8 mouse cellular contexts compared by ENCODE assay signal in genomic region chr17:24211631-24212440, GRCm38 (mm10). TPM values are rescaled to one million over a fixed set of nuclear protein-coding genes. Genes with fewer than 3 reads are reported as not detected.
DNase-seq lines count a peak whose midpoint lies in the region; ATAC-seq and TF ChIP-seq lines count a peak whose summit lies in the region.

No protein-coding gene starts in this region.

- H3K9ac ChIP-seq in embryonic facial prominence, embryonic 13.5 days: peak overlapping the region; percentile 81
- peak overlapping the region; percentile 55 for H3K9ac ChIP-seq in heart, postnatal 0 days (replicated peaks; ENCODE audit: low read depth, low read length)
- H3K9ac ChIP-seq in liver, embryonic 13.5 days: peak overlapping the region; percentile 93
- H3K9ac ChIP-seq in neural tube, embryonic 14.5 days (replicated peaks; ENCODE audit: low read depth, low read length): peak overlapping the region; percentile 82

- under 1% methylated on average over 37 of the region's 37 CpGs for WGBS in embryonic facial prominence, embryonic 13.5 days
- 5% methylated on average over 37 of the region's 37 CpGs for WGBS in heart, postnatal 0 days
- WGBS in liver, embryonic 13.5 days (ENCODE audit: insufficient replicate concordance): 7% methylated on average over 37 of the region's 37 CpGs
- 2% methylated on average over 37 of the region's 37 CpGs for WGBS in neural tube, embryonic 14.5 days

- peak; percentile 73 for ATAC-seq in CD4-positive, CD25-positive, alpha-beta regulatory T cell, adult 4 months
- ATAC-seq in embryonic facial prominence, embryonic 13.5 days (ENCODE audit: insufficient number of reproducible peaks, insufficient read depth, low FRiP score, low TSS enrichment, low read depth): peak; percentile 8
- ATAC-seq in heart, postnatal 0 days (ENCODE audit: insufficient read depth, low read depth): no peak
- no peak for ATAC-seq in liver, embryonic 13.5 days (ENCODE audit: low read depth)
- peak; percentile 69 for ATAC-seq in neural tube, embryonic 14.5 days (ENCODE audit: low read depth)

- peaks cover 56% of the 10 kb centered on the region for H3K4me1 ChIP-seq in embryonic facial prominence, embryonic 13.5 days
- peaks cover 13% of the 10 kb centered on the region for H3K4me1 ChIP-seq in heart, postnatal 0 days (ENCODE audit: control insufficient read depth, insufficient read depth)
- peaks cover 72% of the 10 kb centered on the region for H3K4me1 ChIP-seq in liver, embryonic 13.5 days (replicated peaks)
- H3K4me1 ChIP-seq in neural tube, embryonic 14.5 days (ENCODE audit: control insufficient read depth, insufficient read depth, low read length): peaks cover 43% of the 10 kb centered on the region

- H3K9me3 ChIP-seq in embryonic facial prominence, embryonic 13.5 days: no peaks in the 10 kb centered on the region
- no peaks in the 10 kb centered on the region for H3K9me3 ChIP-seq in heart, postnatal 0 days (replicated peaks; ENCODE audit: control insufficient read depth, low read length)
- H3K9me3 ChIP-seq in liver, embryonic 13.5 days (replicated peaks): no peaks in the 10 kb centered on the region
- no peaks in the 10 kb centered on the region for H3K9me3 ChIP-seq in neural tube, embryonic 14.5 days (ENCODE audit: control insufficient read depth, low read length)

- H3K27me3 ChIP-seq in embryonic facial prominence, embryonic 13.5 days: no peaks in the 10 kb centered on the region
- H3K27me3 ChIP-seq in heart, postnatal 0 days (ENCODE audit: control insufficient read depth, insufficient read depth, low read length): peaks cover 38% of the 10 kb centered on the region
- peaks cover 48% of the 10 kb centered on the region for H3K27me3 ChIP-seq in liver, embryonic 13.5 days
- H3K27me3 ChIP-seq in neural tube, embryonic 14.5 days (ENCODE audit: control insufficient read depth, insufficient read depth, low read length): 0 out of 2 replicates have a peak, but pooled peaks cover 4% of the 10 kb centered on the region

- TF ChIP-seq EP300 in heart, postnatal 0 days (IDR thresholded peaks at IDR 0.05; ENCODE audit: low read depth): no peak

- no peak for TF ChIP-seq CTCF in heart, postnatal 0 days (IDR thresholded peaks at IDR 0.05; ENCODE audit: low read depth)

- peak; percentile 83 for DNase-seq in adrenal gland, postnatal 14 days
- DNase-seq in heart, postnatal 0 days (ENCODE audit: low spot score): no peak
- peak; percentile 60 to 79 for DNase-seq in kidney, postnatal 25 days
- peak; percentile 45 for DNase-seq in liver, embryonic 13.5 days
- no peak for DNase-seq in urinary bladder, adult 18-20 months (ENCODE audit: low spot score in 2 of 2)

- H3K4me3 ChIP-seq in embryonic facial prominence, embryonic 13.5 days: peak overlapping the region; percentile 53
- peak overlapping the region; percentile 36 for H3K4me3 ChIP-seq in heart, postnatal 0 days (ENCODE audit: low read depth, low read length)
- H3K4me3 ChIP-seq in liver, embryonic 13.5 days (replicated peaks): peak overlapping the region; percentile 64
- peak overlapping the region; percentile 57 for H3K4me3 ChIP-seq in neural tube, embryonic 14.5 days (ENCODE audit: low read depth, low read length)

- peaks cover 20% of the 10 kb centered on the region for H3K36me3 ChIP-seq in embryonic facial prominence, embryonic 13.5 days
- H3K36me3 ChIP-seq in heart, postnatal 0 days (replicated peaks; ENCODE audit: control insufficient read depth, insufficient read depth, low read length): peaks cover 5% of the 10 kb centered on the region; the same call in 1 of the 2 replicates
- peaks cover 24% of the 10 kb centered on the region for H3K36me3 ChIP-seq in liver, embryonic 13.5 days
- peaks cover 12% of the 10 kb centered on the region for H3K36me3 ChIP-seq in neural tube, embryonic 14.5 days (ENCODE audit: control insufficient read depth, insufficient read depth, low read length)

- H3K4me2 ChIP-seq in embryonic facial prominence, embryonic 13.5 days: peak overlapping the region; percentile 90
- H3K4me2 ChIP-seq in heart, postnatal 0 days (ENCODE audit: low read depth, low read length): peak overlapping the region; percentile 65
- peak overlapping the region; percentile 93 for H3K4me2 ChIP-seq in liver, embryonic 13.5 days
- H3K4me2 ChIP-seq in neural tube, embryonic 14.5 days (ENCODE audit: low read depth, low read length): peak overlapping the region; percentile 97

- H3K27ac ChIP-seq in embryonic facial prominence, embryonic 13.5 days: peak overlapping the region; percentile 97
- no peak overlapping the region for H3K27ac ChIP-seq in heart, postnatal 0 days (ENCODE audit: low read depth)
- peak overlapping the region; percentile 63 for H3K27ac ChIP-seq in liver, embryonic 13.5 days
- peak overlapping the region; percentile 82 for H3K27ac ChIP-seq in neural tube, embryonic 14.5 days (ENCODE audit: low read depth, low read length)

RNA-seq across cellular contexts. Expression of gene Ntn3, which starts 2.5 kb away (rescaled TPM):
- polyA plus RNA-seq in CD4-positive, CD25-positive, alpha-beta regulatory T cell, adult 4 months (2017; shearing (Covaris generic)): under 1 TPM in 1 of 2 experiments, not detected in 1; 0.07 TPM
- total RNA-seq in adrenal gland, postnatal 14 days (2021): 2.1 and 2.9 TPM in 2 replicates
- polyA plus RNA-seq in embryonic facial prominence, embryonic 13.5 days (2015; fragmentation: Nextera tagmentation; extraction: Ambion mirVana): 13.0 and 14.0 TPM in 2 replicates
- total RNA-seq in heart, postnatal 0 days (2014; rRNA removed; ENCODE audit: low replicate concordance): 5.1 and 7.3 TPM in 2 replicates
- polyA plus RNA-seq in heart, postnatal 0 days (2015; fragmentation: Nextera tagmentation; extraction: Ambion mirVana): 0.59 and 0.74 TPM in 2 replicates
- 1.00 and 1.4 TPM in 2 replicates for polyA plus RNA-seq in liver, embryonic 13.5 days (2015; fragmentation: Nextera tagmentation; extraction: Ambion mirVana)
- polyA plus RNA-seq in neural tube, embryonic 14.5 days (2014; fragmentation: Nextera tagmentation; extraction: Ambion mirVana): 5.0 and 5.3 TPM in 2 replicates

RNA-seq across cellular contexts. Expression of gene Tbc1d24, which starts 6.5 kb away (rescaled TPM):
- under 1 TPM; 0.47 to 0.62 TPM for polyA plus RNA-seq in CD4-positive, CD25-positive, alpha-beta regulatory T cell, adult 4 months (2017; shearing (Covaris generic))
- 11.0 and 14.6 TPM in 2 replicates for total RNA-seq in adrenal gland, postnatal 14 days (2021)
- 10.2 and 10.3 TPM in 2 replicates for polyA plus RNA-seq in embryonic facial prominence, embryonic 13.5 days (2015; fragmentation: Nextera tagmentation; extraction: Ambion mirVana)
- 9.1 and 19.3 TPM in 2 replicates for total RNA-seq in heart, postnatal 0 days (2014; rRNA removed; ENCODE audit: low replicate concordance)
- polyA plus RNA-seq in heart, postnatal 0 days (2015; fragmentation: Nextera tagmentation; extraction: Ambion mirVana): 2.8 and 2.9 TPM in 2 replicates
- 6.9 and 7.5 TPM in 2 replicates for polyA plus RNA-seq in liver, embryonic 13.5 days (2015; fragmentation: Nextera tagmentation; extraction: Ambion mirVana)
- polyA plus RNA-seq in neural tube, embryonic 14.5 days (2014; fragmentation: Nextera tagmentation; extraction: Ambion mirVana): 29.2 and 34.7 TPM in 2 replicates

RNA-seq across cellular contexts. Expression of gene Tedc2, which starts 8.8 kb away (rescaled TPM):
- polyA plus RNA-seq in CD4-positive, CD25-positive, alpha-beta regulatory T cell, adult 4 months (2017; shearing (Covaris generic)): 10 to 100 TPM in 1 of 2 experiments, 1 to 10 TPM in 1; 8.9 to 17.5 TPM
- 9.2 and 14.0 TPM in 2 replicates for total RNA-seq in adrenal gland, postnatal 14 days (2021)
- polyA plus RNA-seq in embryonic facial prominence, embryonic 13.5 days (2015; fragmentation: Nextera tagmentation; extraction: Ambion mirVana): 15.7 and 16.3 TPM in 2 replicates
- total RNA-seq in heart, postnatal 0 days (2014; rRNA removed; ENCODE audit: low replicate concordance): 12.7 and 13.6 TPM in 2 replicates
- polyA plus RNA-seq in heart, postnatal 0 days (2015; fragmentation: Nextera tagmentation; extraction: Ambion mirVana): 3.1 and 4.2 TPM in 2 replicates
- polyA plus RNA-seq in liver, embryonic 13.5 days (2015; fragmentation: Nextera tagmentation; extraction: Ambion mirVana): 10.8 and 11.6 TPM in 2 replicates
- 10.0 and 11.2 TPM in 2 replicates for polyA plus RNA-seq in neural tube, embryonic 14.5 days (2014; fragmentation: Nextera tagmentation; extraction: Ambion mirVana)

RNA-seq across cellular contexts. Expression of gene Ccnf, which starts 39.4 kb away (rescaled TPM):
- polyA plus RNA-seq in CD4-positive, CD25-positive, alpha-beta regulatory T cell, adult 4 months (2017; shearing (Covaris generic)): 1 to 10 TPM; 4.1 to 6.6 TPM
- 12.0 and 12.8 TPM in 2 replicates for total RNA-seq in adrenal gland, postnatal 14 days (2021)
- 61.9 and 63.1 TPM in 2 replicates for polyA plus RNA-seq in embryonic facial prominence, embryonic 13.5 days (2015; fragmentation: Nextera tagmentation; extraction: Ambion mirVana)
- total RNA-seq in heart, postnatal 0 days (2014; rRNA removed; ENCODE audit: low replicate concordance): 12.4 and 13.8 TPM in 2 replicates
- polyA plus RNA-seq in heart, postnatal 0 days (2015; fragmentation: Nextera tagmentation; extraction: Ambion mirVana): 7.2 and 7.5 TPM in 2 replicates
- 69.1 and 89.8 TPM in 2 replicates for polyA plus RNA-seq in liver, embryonic 13.5 days (2015; fragmentation: Nextera tagmentation; extraction: Ambion mirVana)
- 7.0 and 11.1 TPM in 2 replicates for polyA plus RNA-seq in neural tube, embryonic 14.5 days (2014; fragmentation: Nextera tagmentation; extraction: Ambion mirVana)

RNA-seq across cellular contexts. Expression of gene Atp6v0c, which starts 42.3 kb away (rescaled TPM):
- 100 to 1,000 TPM; 213 to 271 TPM for polyA plus RNA-seq in CD4-positive, CD25-positive, alpha-beta regulatory T cell, adult 4 months (2017; shearing (Covaris generic))
- total RNA-seq in adrenal gland, postnatal 14 days (2021): 346 and 376 TPM in 2 replicates
- polyA plus RNA-seq in embryonic facial prominence, embryonic 13.5 days (2015; fragmentation: Nextera tagmentation; extraction: Ambion mirVana): 420 and 448 TPM in 2 replicates
- 238 and 355 TPM in 2 replicates for total RNA-seq in heart, postnatal 0 days (2014; rRNA removed; ENCODE audit: low replicate concordance)
- 552 and 570 TPM in 2 replicates for polyA plus RNA-seq in heart, postnatal 0 days (2015; fragmentation: Nextera tagmentation; extraction: Ambion mirVana)
- 348 and 367 TPM in 2 replicates for polyA plus RNA-seq in liver, embryonic 13.5 days (2015; fragmentation: Nextera tagmentation; extraction: Ambion mirVana)
- polyA plus RNA-seq in neural tube, embryonic 14.5 days (2014; fragmentation: Nextera tagmentation; extraction: Ambion mirVana): 1,444 and 1,794 TPM in 2 replicates

Comparison
In these comparisons a context has a peak if more than half of its experiments do, and no peak if none do; other contexts are left out.
1. ATAC-seq: peak in CD4-positive, CD25-positive, alpha-beta regulatory T cell, adult 4 months (single experiment), embryonic facial prominence, embryonic 13.5 days (single experiment) and neural tube, embryonic 14.5 days (single experiment); none in heart, postnatal 0 days (single experiment) and liver, embryonic 13.5 days (single experiment).
2. DNase-seq: peak in adrenal gland, postnatal 14 days (single experiment), kidney, postnatal 25 days (2 of 2) and liver, embryonic 13.5 days (single experiment); none in heart, postnatal 0 days (single experiment) and urinary bladder, adult 18-20 months (0 of 2).
3. Peak in every context shown above with its lines, with median percentiles within 50 percentile points of each other: H3K4me2 ChIP-seq, H3K4me3 ChIP-seq and H3K9ac ChIP-seq.